Mouse (Mus musculus) forebrain, embryonic 11.5 days (tissue): ENCODE data around the gene Stx8. TPM values are rescaled to one million over a fixed set of nuclear protein-coding genes. Genes with fewer than 3 reads are reported as not detected.

Source experiments
- ATAC-seq: fragments of 200-750 bp; cut with Nextera tagmentation; replicated peaks from 2 replicates; pipeline ENCODE4 v1.8.0; 2017; ENCODE audit warnings: moderate TSS enrichment; ENCODE audit not compliant: low FRiP score
- DNase-seq: peaks from one replicate; pipeline ENCODE4 v3.0.0-alpha.2; 2017; ENCODE audit warnings: low spot score
- H3K27ac ChIP-seq: fragments of 300-500 bp; sonication (generic); 2 replicates; pipeline ENCODE4 v1.5.1; 2014; ENCODE audit warnings: low read depth, low read length
- H3K27me3 ChIP-seq: fragments of 300-500 bp; sonication (generic); 2 replicates; pipeline ENCODE4 v1.6.1; 2014; ENCODE audit warnings: mild to moderate bottlenecking, low read length, mixed read lengths; ENCODE audit not compliant: control insufficient read depth, insufficient read depth
- H3K36me3 ChIP-seq: fragments of 300-500 bp; sonication (generic); 2 replicates; pipeline ENCODE4 v1.6.1; 2014; ENCODE audit warnings: mild to moderate bottlenecking, low read length, moderate library complexity, mixed read lengths; ENCODE audit not compliant: control insufficient read depth, insufficient read depth
- H3K4me1 ChIP-seq: fragments of 300-500 bp; sonication (generic); replicated peaks from 2 replicates; pipeline ENCODE4 v1.6.1; 2014; ENCODE audit warnings: low read length, mixed read lengths; ENCODE audit not compliant: control insufficient read depth, insufficient read depth
- H3K4me2 ChIP-seq: fragments of 300-500 bp; sonication (generic); 2 replicates; pipeline ENCODE4 v1.6.1; 2014; ENCODE audit warnings: low read depth, mild to moderate bottlenecking, low read length, moderate library complexity, mixed read lengths; ENCODE audit not compliant: severe bottlenecking
- H3K4me3 ChIP-seq: fragments of 300-500 bp; sonication (generic); 2 replicates; pipeline ENCODE4 v1.5.1; 2014; ENCODE audit warnings: low read depth, low read length
- H3K9ac ChIP-seq: fragments of 300-500 bp; sonication (generic); 2 replicates; pipeline ENCODE4 v1.6.1; 2014; ENCODE audit warnings: low read length
- H3K9me3 ChIP-seq: fragments of 300-500 bp; sonication (generic); 2 replicates; pipeline ENCODE4 v1.6.1; 2016; ENCODE audit warnings: low read length, mixed read lengths; ENCODE audit not compliant: control insufficient read depth
- WGBS: fragments of 180-500 bp; shearing (Covaris S2); extraction: QIAGEN DNeasy Blood & Tissue Kit; methylation state at CpG from one replicate; pipeline ENCODE4 v1.1.7; 2014; 5-methylcytosine and 5-hydroxymethylcytosine counted together
- polyA plus RNA-seq: library from polyadenylated mRNA; unstranded; fragments of >200 nt; fragmentation: Nextera tagmentation; extraction: Ambion mirVana; gene quantifications from 2 replicates; pipeline ENCODE4 v1.2.1, GENCODE M21; 2014

Stx8 gene
- polyA plus RNA-seq, 1 experiment from 2014 or later = 52.6 TPM

GRCm38 (mm10) chr11:68164408-68164807 is 198.4 kb downstream of the Stx8 start:
- WGBS = 93% methylated on average over 5 of the region's 5 CpGs
- no peak overlapping the region for H3K27ac ChIP-seq

GRCm38 (mm10) chr11:68168427-68168826 is 202.4 kb downstream of the Stx8 start:
- no peaks in the 10 kb centered on the region for H3K9me3 ChIP-seq
- no peak overlapping the region for H3K27ac ChIP-seq
- no peak overlapping the region for H3K4me3 ChIP-seq
- DNase-seq (peak; percentile 13), ATAC-seq (no peak)
- no peak overlapping the region for H3K4me2 ChIP-seq
- WGBS = 85% methylated on average over 4 of the region's 4 CpGs
- H3K4me1 ChIP-seq = no peaks in the 10 kb centered on the region
- H3K36me3 ChIP-seq = no peaks in the 10 kb centered on the region
- no peak overlapping the region for H3K9ac ChIP-seq
- H3K27me3 ChIP-seq = no peaks in the 10 kb centered on the region

More at GRCm38 (mm10) chr11:68164408-68164807, 198.4 kb downstream of the Stx8 start:
- no peaks in the 10 kb centered on the region for H3K36me3 ChIP-seq
- ATAC-seq (no peak), DNase-seq (no peak)
- no peak overlapping the region for H3K9ac ChIP-seq
- H3K4me2 ChIP-seq = no peak overlapping the region
- no peaks in the 10 kb centered on the region for H3K27me3 ChIP-seq
- no peak overlapping the region for H3K4me3 ChIP-seq
- H3K9me3 ChIP-seq = no peaks in the 10 kb centered on the region; the same call in 1 of the 2 replicates
- H3K4me1 ChIP-seq = no peaks in the 10 kb centered on the region

DNA sequence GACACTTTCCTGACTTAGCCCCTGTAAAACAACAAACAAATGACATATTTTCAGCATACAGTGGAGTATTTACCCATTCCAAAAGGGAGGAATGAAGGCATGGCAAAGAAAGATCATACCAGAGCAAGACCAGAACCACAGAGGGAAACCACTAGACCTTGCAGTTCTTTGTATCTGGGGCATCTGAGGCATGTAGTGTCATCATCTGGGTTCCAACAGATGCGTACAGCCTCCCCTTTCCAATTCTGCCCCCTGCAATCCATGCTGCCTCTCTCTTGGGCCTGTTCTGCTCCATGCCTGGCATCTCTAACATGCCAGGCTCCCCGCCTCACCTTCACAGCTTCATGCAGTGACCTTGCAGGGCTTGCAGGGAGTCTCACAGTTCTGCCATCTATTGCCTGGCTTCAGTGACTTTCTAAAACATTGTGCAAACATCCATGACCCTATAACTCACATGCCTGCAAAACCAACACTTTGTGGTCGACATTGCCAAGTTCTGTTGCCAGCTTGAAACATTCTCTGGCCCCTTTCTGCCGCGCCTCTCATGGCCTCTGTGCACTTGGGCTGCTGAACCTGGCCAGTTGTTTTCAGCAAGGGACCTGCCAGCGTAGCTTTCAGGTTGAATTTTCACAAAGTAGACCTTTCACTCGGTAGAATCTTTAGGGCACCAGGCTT is 206.1 kb downstream of the Stx8 start:
- ATAC-seq = no peak
- H3K4me2 ChIP-seq = no peak overlapping the region
- H3K36me3 ChIP-seq = no peaks in the 10 kb centered on the region
- no peaks in the 10 kb centered on the region for H3K9me3 ChIP-seq
- H3K9ac ChIP-seq = no peak overlapping the region
- no peak overlapping the region for H3K4me3 ChIP-seq
- DNase-seq = peak; percentile 22
- no peaks in the 10 kb centered on the region for H3K4me1 ChIP-seq
- no peak overlapping the region for H3K27ac ChIP-seq
- 91% methylated on average over 7 of the region's 7 CpGs for whole genome bisulfite sequencing
- H3K27me3 ChIP-seq = no peaks in the 10 kb centered on the region

GRCm38 (mm10) chr11:68172648-68173045 is 206.7 kb downstream of the Stx8 start:
- no peak overlapping the region for H3K4me3 ChIP-seq
- no peak for ATAC-seq
- H3K9ac ChIP-seq = no peak overlapping the region
- H3K4me2 ChIP-seq = no peak overlapping the region
- H3K27me3 ChIP-seq = no peaks in the 10 kb centered on the region
- no peaks in the 10 kb centered on the region for H3K36me3 ChIP-seq
- no peaks in the 10 kb centered on the region for H3K9me3 ChIP-seq
- peak; percentile 18 for DNase-seq
- WGBS = 82% methylated on average over 4 of the region's 4 CpGs
- no peak overlapping the region for H3K27ac ChIP-seq
- H3K4me1 ChIP-seq = peaks cover 3% of the 10 kb centered on the region

DNA sequence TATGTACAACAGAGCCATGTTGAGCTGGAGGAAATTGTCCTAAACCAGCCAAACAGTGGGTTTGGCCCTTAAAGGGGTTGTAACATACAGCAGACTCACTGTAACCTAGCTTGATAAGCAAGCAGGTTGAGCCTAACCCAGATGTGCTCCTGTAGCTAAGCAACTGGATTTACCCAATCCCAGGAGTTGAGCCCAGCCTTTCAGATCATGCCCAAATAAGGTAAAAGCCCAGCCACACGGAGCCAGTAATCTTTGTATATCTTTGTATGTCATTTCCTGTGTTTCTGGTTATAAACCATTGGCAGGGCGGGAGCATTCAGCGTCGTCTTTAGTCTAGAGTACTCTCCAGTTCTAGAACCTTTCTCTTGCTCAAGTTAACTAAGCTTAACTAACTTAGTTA is 210.6 kb downstream of the Stx8 start:
- H3K27me3 ChIP-seq = no peaks in the 10 kb centered on the region
- no peaks in the 10 kb centered on the region for H3K9me3 ChIP-seq
- H3K9ac ChIP-seq = no peak overlapping the region
- H3K4me1 ChIP-seq = peaks cover 3% of the 10 kb centered on the region
- H3K4me2 ChIP-seq = no peak overlapping the region
- no peaks in the 10 kb centered on the region for H3K36me3 ChIP-seq
- H3K4me3 ChIP-seq = no peak overlapping the region
- no peak for DNase-seq
- WGBS = 77% methylated on average over 4 of the region's 4 CpGs
- ATAC-seq = no peak
- H3K27ac ChIP-seq = no peak overlapping the region

DNA sequence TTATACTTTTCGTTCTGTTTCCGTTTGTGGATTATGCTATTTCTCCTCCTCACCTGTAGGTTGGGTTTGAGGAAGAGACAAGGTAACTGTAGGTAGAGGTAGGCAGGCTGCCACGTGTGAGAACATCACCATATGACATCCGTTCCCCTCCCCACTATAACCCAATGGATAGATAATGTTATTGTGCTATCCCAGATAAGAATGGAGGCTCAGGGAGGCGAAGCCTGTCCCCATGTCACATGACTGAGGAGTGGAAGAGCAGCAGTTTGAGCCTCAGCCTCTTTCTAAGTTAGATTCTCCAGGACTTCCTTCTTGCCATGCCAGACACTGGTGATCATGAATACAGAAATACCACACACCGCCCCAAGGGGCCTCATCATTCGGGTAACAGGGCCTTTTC is 211.4 kb downstream of the Stx8 start:
- Histone ChIP-seq H3K4me2 (no peak overlapping the region), H3K36me3 (no peaks in the 10 kb centered on the region), H3K4me1 (peaks cover 3% of the 10 kb centered on the region), H3K9me3 (no peaks in the 10 kb centered on the region), H3K9ac (no peak overlapping the region), H3K27ac (no peak overlapping the region), H3K4me3 (no peak overlapping the region), H3K27me3 (no peaks in the 10 kb centered on the region)
- ATAC-seq = no peak
- DNase-seq = no peak
- 86% methylated on average over 7 of the region's 7 CpGs for WGBS

GRCm38 (mm10) chr11:68185647-68186046 is 219.7 kb downstream of the Stx8 start:
- DNase-seq (no peak), ATAC-seq (no peak)
- Histone ChIP-seq H3K27ac (no peak overlapping the region), H3K9ac (no peak overlapping the region), H3K4me3 (no peak overlapping the region), H3K36me3 (no peaks in the 10 kb centered on the region; the same call in 1 of the 2 replicates), H3K9me3 (no peaks in the 10 kb centered on the region), H3K4me2 (no peak overlapping the region), H3K27me3 (no peaks in the 10 kb centered on the region), H3K4me1 (no peaks in the 10 kb centered on the region)
- WGBS = 93% methylated on average over 3 of the region's 3 CpGs

DNA sequence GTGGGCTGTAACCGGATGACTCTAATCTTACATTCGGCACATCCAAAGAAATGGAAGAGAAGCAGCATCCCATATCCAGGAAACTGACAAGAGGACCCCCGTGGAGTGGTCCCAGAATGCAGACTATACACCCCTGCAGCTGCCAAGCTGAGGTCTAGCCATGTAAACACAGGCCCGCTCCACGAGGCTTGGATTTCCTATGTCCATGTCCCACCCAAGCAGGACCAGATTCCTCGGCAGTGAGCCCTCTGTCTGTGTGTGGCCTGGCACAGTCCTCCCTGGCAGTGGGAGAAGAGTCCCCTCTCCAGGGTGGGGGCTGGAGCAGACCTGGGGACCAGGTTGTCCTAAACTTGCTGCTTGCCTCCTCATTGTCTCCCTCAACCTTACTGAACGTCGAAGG is 221.2 kb downstream of the Stx8 start:
- DNase-seq (no peak), ATAC-seq (no peak)
- no peaks in the 10 kb centered on the region; the same call in 1 of the 2 replicates for H3K36me3 ChIP-seq
- no peak overlapping the region for H3K27ac ChIP-seq
- 75% methylated on average over 8 of the region's 8 CpGs for WGBS
- no peak overlapping the region for H3K4me2 ChIP-seq
- H3K9me3 ChIP-seq = no peaks in the 10 kb centered on the region
- no peaks in the 10 kb centered on the region for H3K4me1 ChIP-seq
- H3K9ac ChIP-seq = no peak overlapping the region
- H3K4me3 ChIP-seq = no peak overlapping the region
- H3K27me3 ChIP-seq = no peaks in the 10 kb centered on the region

DNA sequence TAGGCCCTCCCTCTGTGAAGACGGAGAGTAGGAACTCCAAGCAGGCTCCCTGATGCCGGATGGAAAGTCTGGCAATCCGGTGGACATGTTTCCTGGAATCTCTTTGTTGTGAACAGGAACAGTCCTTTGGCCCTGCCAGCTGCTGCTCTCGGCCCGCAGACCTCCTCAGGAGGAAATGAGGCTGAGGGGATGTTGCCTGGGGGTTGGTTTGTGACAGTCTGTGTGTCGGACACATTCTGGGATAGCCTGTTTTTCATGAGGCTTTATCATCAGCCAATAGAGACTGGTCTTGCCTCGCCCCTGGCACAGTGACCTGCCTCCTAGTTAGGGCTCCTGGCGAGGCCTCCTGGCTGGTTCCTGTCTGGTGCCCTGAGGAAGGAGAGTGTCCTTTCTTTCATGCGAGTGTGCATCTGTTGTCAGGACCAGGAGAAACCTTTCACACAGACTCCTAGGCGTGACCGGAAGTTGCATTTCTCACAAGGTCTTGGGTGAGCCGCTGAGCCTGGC is 222.8 kb downstream of the Stx8 start:
- Histone ChIP-seq H3K4me1 (no peaks in the 10 kb centered on the region), H3K4me3 (no peak overlapping the region), H3K27me3 (no peaks in the 10 kb centered on the region), H3K4me2 (no peak overlapping the region), H3K36me3 (no peaks in the 10 kb centered on the region; the same call in 1 of the 2 replicates), H3K9me3 (no peaks in the 10 kb centered on the region), H3K27ac (no peak overlapping the region), H3K9ac (no peak overlapping the region)
- WGBS = 69% methylated on average over 12 of the region's 12 CpGs
- DNase-seq (no peak), ATAC-seq (no peak)
